In the genomic region with DNA sequence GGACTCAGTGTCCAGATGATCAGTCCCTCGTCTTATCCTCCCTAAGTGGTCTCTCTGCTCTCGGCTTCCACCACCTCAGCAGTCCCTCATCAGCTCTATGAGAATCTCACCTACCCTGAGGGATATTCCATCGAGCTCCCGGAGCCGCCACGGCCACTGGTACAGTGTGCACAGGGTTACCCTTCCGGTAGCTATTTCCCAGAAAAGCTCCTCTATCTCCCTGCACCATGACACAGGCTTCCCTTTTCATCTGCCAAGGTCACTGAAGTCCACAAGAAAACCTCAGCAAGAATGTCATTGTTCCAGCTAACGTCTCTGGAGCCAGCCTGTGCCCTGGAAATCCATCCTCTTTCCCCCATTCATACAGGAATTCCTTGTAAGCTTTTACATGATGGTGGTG, we compare ENCODE assay signal across 25 mouse cellular contexts. TPM values are rescaled to one million over a fixed set of nuclear protein-coding genes. Genes with fewer than 3 reads are reported as not detected.
DNase-seq lines count a peak whose midpoint lies in the region; ATAC-seq and TF ChIP-seq lines count a peak whose summit lies in the region.
"Had no signal": no experiment of that assay in that cellular context is flagged by ENCODE, and none has a peak within 500 bp of the region (broad histone marks: within the 10 kb centered on the region; RNA-seq: fewer than 3 reads in every experiment).

No protein-coding gene starts in this region.

- no peak overlapping the region for H3K4me2 ChIP-seq in liver, embryonic 12.5 days
- H3K4me2 ChIP-seq in liver, postnatal 0 days (ENCODE audit: low read depth, low read length) = no peak overlapping the region
- H3K4me2 ChIP-seq: embryonic facial prominence, embryonic 12.5 days; forebrain, embryonic 13.5 days had no signal

- H3K4me1 ChIP-seq in liver, adult 2 months (ENCODE audit: control insufficient read depth, insufficient read depth, low read length) = no peaks in the 10 kb centered on the region
- H3K4me1 ChIP-seq in liver, embryonic 12.5 days = peaks cover 7% of the 10 kb centered on the region; the same call in 1 of the 2 replicates
- no peaks in the 10 kb centered on the region for H3K4me1 ChIP-seq in liver, postnatal 0 days (ENCODE audit: insufficient read depth)

- TF ChIP-seq EP300 in liver, postnatal 0 days (IDR thresholded peaks at IDR 0.05; ENCODE audit: low read depth) = peak; percentile 58; the same call in 1 of the 2 replicates

- no peaks in the 10 kb centered on the region for H3K36me3 ChIP-seq in liver, adult 2 months (ENCODE audit: control insufficient read depth, insufficient read depth, low read length)
- H3K36me3 ChIP-seq in liver, embryonic 12.5 days = no peaks in the 10 kb centered on the region
- no peaks in the 10 kb centered on the region for H3K36me3 ChIP-seq in liver, postnatal 0 days (replicated peaks; ENCODE audit: insufficient read depth, low read length)
- H3K36me3 ChIP-seq: embryonic facial prominence, embryonic 10.5 days; embryonic facial prominence, embryonic 12.5 days; G1E had no signal

- no peaks in the 10 kb centered on the region for H3K9me3 ChIP-seq in liver, embryonic 12.5 days (replicated peaks)
- H3K9me3 ChIP-seq in liver, postnatal 0 days (ENCODE audit: low read length) = no peaks in the 10 kb centered on the region
- H3K9me3 ChIP-seq: embryonic facial prominence, embryonic 10.5 days; embryonic facial prominence, embryonic 12.5 days; forebrain, embryonic 13.5 days; G1E had no signal

- TF ChIP-seq POLR2A in liver, adult 2 months (IDR thresholded peaks at IDR 0.05; ENCODE audit: extremely low read depth, insufficient read depth, low read length) = no peak

- WGBS in liver, adult 2 months = 70% methylated on average over 8 of the region's 8 CpGs
- 57% methylated on average over 8 of the region's 8 CpGs for WGBS in liver, embryonic 12.5 days (ENCODE audit: insufficient replicate concordance)
- WGBS in liver, postnatal 0 days (ENCODE audit: insufficient replicate concordance) = 70% methylated on average over 8 of the region's 8 CpGs

- TF ChIP-seq CTCF in liver, adult 2 months (IDR thresholded peaks at IDR 0.05; ENCODE audit: low read depth, low read length) = no peak
- TF ChIP-seq CTCF in liver, postnatal 0 days (IDR thresholded peaks at IDR 0.05; ENCODE audit: low read depth) = no peak

- 0 out of 2 replicates have a peak overlapping the region, but pooled peaks have one; percentile 3 for H3K27ac ChIP-seq in liver, adult 2 months (replicated peaks; ENCODE audit: insufficient read depth, low read depth, low read length)
- H3K27ac ChIP-seq in liver, embryonic 12.5 days = no peak overlapping the region
- 0 out of 2 replicates have a peak overlapping the region, but pooled peaks have one; percentile 12 for H3K27ac ChIP-seq in liver, postnatal 0 days (ENCODE audit: low read depth)
- H3K27ac ChIP-seq: embryonic facial prominence, embryonic 10.5 days; embryonic facial prominence, embryonic 12.5 days; forebrain, embryonic 13.5 days had no signal

- H3K4me3 ChIP-seq in liver, adult 2 months (ENCODE audit: insufficient read depth, low read depth, low read length) = no peak overlapping the region
- H3K4me3 ChIP-seq in liver, embryonic 12.5 days = no peak overlapping the region
- no peak overlapping the region for H3K4me3 ChIP-seq in liver, postnatal 0 days (ENCODE audit: low read depth, low read length)
- H3K4me3 ChIP-seq: embryonic facial prominence, embryonic 10.5 days; embryonic facial prominence, embryonic 12.5 days; forebrain, embryonic 13.5 days had no signal

- no peak for ATAC-seq in liver, embryonic 12.5 days
- peak; percentile 49; the same call in 1 of the 2 replicates for ATAC-seq in liver, postnatal 0 days
- ATAC-seq: activated CD4-positive, CD25-positive, alpha-beta regulatory T cell, adult 4 months; CD4-positive, CD25-positive, alpha-beta regulatory T cell, adult 4 months; forebrain, embryonic 13.5 days; Patski had no signal

- peaks cover 5% of the 10 kb centered on the region; the same call in 1 of the 2 replicates for H3K27me3 ChIP-seq in liver, adult 2 months (ENCODE audit: control insufficient read depth, insufficient read depth, low read length)
- peaks cover 58% of the 10 kb centered on the region for H3K27me3 ChIP-seq in liver, embryonic 12.5 days (replicated peaks)
- H3K27me3 ChIP-seq in liver, postnatal 0 days (ENCODE audit: insufficient read depth, low read length) = peaks cover 42% of the 10 kb centered on the region

- no peaks in the 10 kb centered on the region for H3K79me2 ChIP-seq in liver, adult 2 months (ENCODE audit: control insufficient read depth, insufficient read depth, low read length)

- no peak overlapping the region for H3K9ac ChIP-seq in liver, adult 2 months (ENCODE audit: low read depth, low read length)
- H3K9ac ChIP-seq in liver, embryonic 12.5 days = no peak overlapping the region
- H3K9ac ChIP-seq in liver, postnatal 0 days (replicated peaks) = no peak overlapping the region
- H3K9ac ChIP-seq: embryonic facial prominence, embryonic 12.5 days; forebrain, embryonic 13.5 days had no signal

- DNase-seq in heart, adult 11 months = peak; percentile 76
- no peak for DNase-seq in heart, postnatal 4 days
- no peak for DNase-seq in liver, adult 2 months (ENCODE audit: extremely low read depth, low read depth, low spot score)
- DNase-seq in liver, postnatal 0 days = no peak
- no peak for DNase-seq in liver
- peak; percentile 0 for DNase-seq in thymus, postnatal 0 days (ENCODE audit: low spot score)
- DNase-seq in thymus, postnatal 4 days = no peak
- DNase-seq: adrenal gland, adult 8-10 months; adrenal gland, postnatal 14 days; adrenal gland, postnatal 36 days; B cell, adult 2 months; cerebellum, adult 11-12 months; cerebellum, adult 2 months; cerebellum, adult 9-10 months; cerebellum, postnatal 10 days; cerebellum, postnatal 25 days had no signal

RNA-seq across cellular contexts. Expression of a gene that starts 3.3 kb away (rescaled TPM):
- total RNA-seq in heart, postnatal 4 days (2021) = 1 to 10 TPM; 2.8 to 3.0 TPM
- total RNA-seq in liver, adult 2 months (2014; rRNA removed) = 0.09 and 0.20 TPM in 2 replicates
- 0.28 and 0.46 TPM in 2 replicates for polyA plus RNA-seq in liver, adult 2 months (2012; rRNA removed)
- 24.7 and 26.8 TPM in 2 replicates for polyA plus RNA-seq in liver, embryonic 12.5 days (2016; fragmentation: Nextera tagmentation; extraction: Ambion mirVana)
- polyA plus RNA-seq in liver, postnatal 0 days (2015; fragmentation: Nextera tagmentation; extraction: Ambion mirVana) = 17.8 and 20.0 TPM in 2 replicates
- polyA plus RNA-seq in thymus, postnatal 0 days (2015; fragmentation: Nextera tagmentation; extraction: Ambion mirVana) = 0.54 and 0.61 TPM in 2 replicates
- total RNA-seq: CH12.LX had no signal
- polyA plus RNA-seq: activated CD4-positive, CD25-positive, alpha-beta regulatory T cell, adult 4 months had no signal

RNA-seq across cellular contexts. Expression of a gene that starts 12.2 kb away (rescaled TPM):
- total RNA-seq in heart, postnatal 4 days (2021) = 10 to 100 TPM; 95.8 to 96.1 TPM
- total RNA-seq in liver, adult 2 months (2014; rRNA removed) = 7.7 and 9.3 TPM in 2 replicates
- 158 and 176 TPM in 2 replicates for polyA plus RNA-seq in liver, adult 2 months (2012; rRNA removed)
- 159 and 173 TPM in 2 replicates for polyA plus RNA-seq in liver, embryonic 12.5 days (2016; fragmentation: Nextera tagmentation; extraction: Ambion mirVana)
- polyA plus RNA-seq in liver, postnatal 0 days (2015; fragmentation: Nextera tagmentation; extraction: Ambion mirVana) = 241 TPM in 2 replicates
- 355 and 365 TPM in 2 replicates for polyA plus RNA-seq in thymus, postnatal 0 days (2015; fragmentation: Nextera tagmentation; extraction: Ambion mirVana)

RNA-seq across cellular contexts. Expression of a gene that starts 12.2 kb away (rescaled TPM):
- total RNA-seq in heart, postnatal 4 days (2021) = 1 to 10 TPM; 2.4 to 2.6 TPM
- total RNA-seq in liver, adult 2 months (2014; rRNA removed) = 0.28 and 1.5 TPM in 2 replicates
- polyA plus RNA-seq in liver, adult 2 months (2012; rRNA removed) = 5.8 and 6.8 TPM in 2 replicates
- 6.2 and 7.8 TPM in 2 replicates for polyA plus RNA-seq in liver, embryonic 12.5 days (2016; fragmentation: Nextera tagmentation; extraction: Ambion mirVana)
- polyA plus RNA-seq in liver, postnatal 0 days (2015; fragmentation: Nextera tagmentation; extraction: Ambion mirVana) = 5.4 and 5.8 TPM in 2 replicates
- polyA plus RNA-seq in thymus, postnatal 0 days (2015; fragmentation: Nextera tagmentation; extraction: Ambion mirVana) = 13.0 and 13.9 TPM in 2 replicates

RNA-seq across cellular contexts. Expression of a gene that starts 14.1 kb away (rescaled TPM):
- total RNA-seq in heart, postnatal 4 days (2021) = 10 to 100 TPM; 72.3 to 79.4 TPM
- total RNA-seq in liver, adult 2 months (2014; rRNA removed) = 6.5 and 9.9 TPM in 2 replicates
- polyA plus RNA-seq in liver, adult 2 months (2012; rRNA removed) = 30.6 and 34.0 TPM in 2 replicates
- 97.4 and 104 TPM in 2 replicates for polyA plus RNA-seq in liver, embryonic 12.5 days (2016; fragmentation: Nextera tagmentation; extraction: Ambion mirVana)
- polyA plus RNA-seq in liver, postnatal 0 days (2015; fragmentation: Nextera tagmentation; extraction: Ambion mirVana) = 48.9 and 55.2 TPM in 2 replicates
- polyA plus RNA-seq in thymus, postnatal 0 days (2015; fragmentation: Nextera tagmentation; extraction: Ambion mirVana) = 174 and 191 TPM in 2 replicates

RNA-seq across cellular contexts. Expression of a gene that starts 22.3 kb away (rescaled TPM):
- total RNA-seq in heart, postnatal 4 days (2021) = 10 to 100 TPM; 47.0 to 53.6 TPM
- 0.74 and 0.81 TPM in 2 replicates for total RNA-seq in liver, adult 2 months (2014; rRNA removed)
- 0.56 and 1.3 TPM in 2 replicates for polyA plus RNA-seq in liver, adult 2 months (2012; rRNA removed)
- polyA plus RNA-seq in liver, embryonic 12.5 days (2016; fragmentation: Nextera tagmentation; extraction: Ambion mirVana) = 2.8 and 3.8 TPM in 2 replicates
- 1.4 and 1.8 TPM in 2 replicates for polyA plus RNA-seq in liver, postnatal 0 days (2015; fragmentation: Nextera tagmentation; extraction: Ambion mirVana)
- 1.9 and 2.2 TPM in 2 replicates for polyA plus RNA-seq in thymus, postnatal 0 days (2015; fragmentation: Nextera tagmentation; extraction: Ambion mirVana)
- polyA plus RNA-seq: G1E, Patski had no signal

Comparison
In these comparisons a context has a peak if more than half of its experiments do, and no peak if none do; other contexts are left out.
1. DNase-seq: peak in heart, adult 11 months (single experiment) and thymus, postnatal 0 days (single experiment); none in heart, postnatal 4 days (single experiment), liver, adult 2 months (single experiment), liver, postnatal 0 days (single experiment), liver (single experiment) and thymus, postnatal 4 days (single experiment).
2. RNA of a gene that starts 3.3 kb away (polyA plus RNA-seq): 24.7 to 26.8 TPM in liver, embryonic 12.5 days and 17.8 to 20.0 TPM in liver, postnatal 0 days; 0.54 to 0.61 TPM in thymus, postnatal 0 days and 0.28 to 0.46 TPM in liver, adult 2 months; every median in the first group is over 10 times any median in the second.